Mouse (Mus musculus): ENCODE data around the gene Rab40c.
A peak's percentile ranks its signal among the peaks of the same experiment; 100 is the strongest.

Gene Rab40c

GRCm38 (mm10) chr17:25900193-25900592 is 19.3 kb downstream of the Rab40c start:
- DNase-seq (ENCODE audit: low read depth, low spot score), result peak; percentile 57

DNA sequence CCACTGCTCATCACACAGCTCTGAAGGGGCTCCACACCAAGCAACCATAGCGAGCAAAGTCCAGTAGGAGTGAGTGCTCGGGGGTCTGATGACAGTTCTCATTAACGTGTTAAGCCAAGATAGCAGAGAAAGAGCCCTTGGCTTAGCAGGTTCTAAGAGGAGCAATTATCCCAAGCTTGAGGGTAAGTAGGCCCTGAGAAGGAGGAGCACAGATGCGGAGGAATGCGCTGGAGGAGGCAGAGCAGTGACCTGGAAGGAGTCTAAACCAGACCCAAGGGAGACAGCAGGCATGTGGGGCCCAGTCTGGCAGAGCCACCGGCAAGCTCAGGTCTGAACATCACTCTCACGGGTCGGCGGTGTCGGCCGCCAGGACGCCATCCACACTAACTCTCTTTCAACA is 23.6 kb downstream of the Rab40c start:
- no peak for DNase-seq (ENCODE audit: low read depth, low spot score)

DNA sequence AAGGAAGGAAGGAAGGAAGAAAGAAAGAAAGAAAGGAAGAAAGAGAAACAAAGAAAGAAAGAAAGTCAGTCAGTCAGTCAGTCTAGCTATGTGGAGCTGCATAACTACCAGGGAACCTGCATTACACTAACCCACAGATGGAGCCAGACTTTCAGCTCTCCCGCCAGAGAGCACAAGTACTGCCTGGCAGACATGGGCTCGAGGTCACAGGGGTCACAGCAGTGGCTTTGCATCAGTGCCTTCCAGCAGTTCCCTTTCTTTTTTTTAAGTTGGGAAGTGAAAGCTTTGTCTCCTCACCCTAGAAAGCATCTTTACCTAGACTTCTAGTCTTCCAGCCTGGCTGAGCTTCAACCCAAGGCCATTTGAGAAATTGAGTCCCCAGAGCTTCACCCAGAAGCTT is 24.1 kb downstream of the Rab40c start:
- DNase-seq (ENCODE audit: low read depth, low spot score), result no peak

- DNase-seq (ENCODE audit: low read depth, low spot score), result peak; percentile 82
Measured at GRCm38 (mm10) chr17:25893975-25894617, 25.4 kb downstream of the Rab40c start.

DNA sequence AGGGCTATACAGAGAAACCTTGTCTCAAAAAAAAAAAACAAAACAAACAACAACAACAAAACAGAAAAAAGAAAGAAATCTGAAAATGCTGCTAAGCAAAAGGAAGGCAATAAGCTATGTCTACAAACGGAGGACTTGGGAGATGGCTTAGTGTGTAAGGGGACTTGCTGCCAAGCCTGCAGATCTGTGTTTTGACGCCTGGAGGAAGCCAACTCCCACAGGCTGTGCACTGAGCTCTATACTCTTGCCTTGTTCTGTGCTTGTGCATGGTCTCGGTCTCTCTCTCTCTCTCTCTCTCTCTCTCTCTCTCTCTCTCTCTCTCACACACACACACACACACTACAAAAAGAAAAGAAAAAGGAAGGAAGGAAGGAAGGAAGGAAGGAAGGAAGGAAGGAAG is 30.7 kb downstream of the Rab40c start:
- no peak for DNase-seq (ENCODE audit: low read depth, low spot score)

- no peak for DNase-seq (ENCODE audit: low read depth, low spot score)
Measured at GRCm38 (mm10) chr17:25887467-25887866, 32.1 kb downstream of the Rab40c start.

GRCm38 (mm10) chr17:25886806-25887205 is 32.7 kb downstream of the Rab40c start:
- no peak for DNase-seq (ENCODE audit: low read depth, low spot score)

GRCm38 (mm10) chr17:25885636-25886035 is 33.9 kb downstream of the Rab40c start:
- peak; percentile 75 for DNase-seq (ENCODE audit: low read depth, low spot score)

- DNase-seq (ENCODE audit: low read depth, low spot score), result no peak
Measured at GRCm38 (mm10) chr17:25883824-25884223, 35.7 kb downstream of the Rab40c start.

DNA sequence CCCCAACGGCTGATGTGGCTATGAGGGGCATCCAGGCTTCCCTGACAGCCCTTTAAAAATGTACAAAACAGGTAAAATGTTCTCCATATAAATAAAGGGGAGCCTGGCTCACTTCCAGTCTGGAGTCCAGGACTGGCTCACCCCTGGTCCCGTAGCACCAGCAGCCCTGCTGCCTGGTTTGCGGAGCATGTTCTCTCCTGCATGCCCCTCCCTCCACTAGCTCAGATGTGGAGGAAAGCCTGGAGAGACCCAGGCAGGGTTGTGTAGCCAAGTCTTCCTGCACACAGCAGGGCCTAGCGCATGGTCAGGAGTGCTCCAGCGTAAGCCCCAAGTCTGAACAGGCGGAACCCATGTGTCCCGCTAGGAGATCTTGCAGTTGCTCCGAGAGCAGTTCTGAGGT is 36.3 kb downstream of the Rab40c start:
- no peak for DNase-seq (ENCODE audit: low read depth, low spot score)

DNA sequence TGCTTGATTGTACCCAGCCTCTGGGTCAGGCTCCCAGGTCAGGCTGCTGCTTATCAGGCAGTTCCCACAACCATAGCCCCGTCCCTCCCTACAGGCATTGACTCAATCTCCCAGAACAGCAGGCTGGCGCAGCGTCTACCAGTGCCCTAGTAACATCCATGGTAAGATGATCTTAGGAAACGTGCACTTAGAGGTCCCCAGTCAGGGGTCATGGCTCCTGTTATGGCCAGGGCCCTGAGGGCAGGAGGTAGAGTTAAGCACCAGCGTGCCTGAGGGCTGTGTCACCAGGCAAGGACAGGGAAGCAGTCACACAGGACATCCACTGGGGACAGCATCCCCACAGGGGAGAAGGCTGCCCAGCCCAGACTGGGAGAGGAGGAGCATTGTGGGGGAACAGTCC is 37.2 kb downstream of the Rab40c start:
- no peak for DNase-seq (ENCODE audit: low read depth, low spot score)

- DNase-seq (ENCODE audit: low read depth, low spot score), result no peak
Measured at GRCm38 (mm10) chr17:25881691-25882090, 37.8 kb downstream of the Rab40c start.

DNA sequence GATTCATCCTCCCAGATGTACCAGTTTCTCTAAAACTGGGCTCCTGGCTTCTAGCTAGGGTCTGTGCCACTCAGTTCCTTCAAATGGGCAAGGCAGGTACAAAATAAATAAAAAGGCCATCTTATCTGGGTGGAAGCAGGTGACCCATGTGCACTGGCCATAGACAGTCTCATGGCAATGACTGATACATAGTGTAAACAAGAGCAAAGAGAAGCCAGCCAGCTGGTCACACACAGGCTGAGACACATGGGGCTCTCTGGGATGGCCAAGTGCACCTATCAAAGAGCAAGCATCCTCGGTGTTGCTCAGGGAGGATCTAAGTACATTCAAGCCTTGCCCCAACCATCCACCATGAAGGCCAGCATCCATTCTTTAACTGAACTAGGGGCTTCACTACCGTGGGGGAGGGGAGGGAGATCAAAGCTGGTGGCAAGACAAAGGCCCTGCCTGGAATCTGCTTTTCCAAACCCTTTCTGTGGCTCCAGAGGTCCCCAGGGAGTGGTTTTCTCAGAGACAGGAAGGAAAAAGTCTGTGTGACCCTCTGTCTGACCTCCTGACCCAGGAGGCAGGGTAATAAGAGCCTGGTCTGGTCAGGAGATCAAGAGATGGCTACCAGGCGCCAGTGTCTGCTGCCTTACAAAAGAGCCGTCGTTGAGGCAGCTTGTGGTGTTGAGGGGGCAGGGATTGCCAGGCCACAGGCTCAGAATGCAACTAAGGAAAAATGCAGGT is 38.5 kb downstream of the Rab40c start:
- peak; percentile 78 for DNase-seq (ENCODE audit: low read depth, low spot score)

GRCm38 (mm10) chr17:25880196-25880910 is 39.2 kb downstream of the Rab40c start, which contains the start of gene Wfikkn1:
Gene Wfikkn1, minus strand, starts transcription at chr17:25880858.
- no peak for DNase-seq (ENCODE audit: low read depth, low spot score)

GRCm38 (mm10) chr17:25879750-25880149 is 39.8 kb downstream of the Rab40c start:
- no peak for DNase-seq (ENCODE audit: low read depth, low spot score)

- DNase-seq (ENCODE audit: low read depth, low spot score), result peak; percentile 85
Measured at GRCm38 (mm10) chr17:25879261-25879660, 40.3 kb downstream of the Rab40c start.

- DNase-seq (ENCODE audit: low read depth, low spot score), result no peak
Measured at GRCm38 (mm10) chr17:25878611-25879180, 40.8 kb downstream of the Rab40c start.

- DNase-seq (ENCODE audit: low read depth, low spot score), result no peak
Measured at GRCm38 (mm10) chr17:25877741-25878610, 41.6 kb downstream of the Rab40c start.

DNA sequence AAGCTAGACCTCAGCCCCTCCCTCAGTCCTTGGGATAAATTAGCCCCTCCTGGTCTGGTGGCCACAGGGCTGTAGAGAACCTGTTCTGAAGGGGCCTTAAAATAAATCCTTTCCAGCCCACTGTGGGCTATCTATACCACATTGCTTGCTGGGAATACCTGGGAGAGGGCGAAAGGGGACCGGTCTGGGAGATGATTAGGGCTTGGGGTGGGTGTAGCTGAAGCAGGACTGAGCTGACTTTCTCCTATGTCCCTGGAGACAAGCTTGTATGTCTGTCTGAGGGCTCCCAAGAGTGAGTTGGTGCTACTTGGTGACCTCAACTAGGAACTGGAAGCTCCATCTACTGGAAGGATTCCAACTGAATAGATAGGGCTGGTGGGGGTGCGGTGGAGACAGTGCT is 42.5 kb downstream of the Rab40c start:
- DNase-seq (ENCODE audit: low read depth, low spot score), result no peak

- no peak for DNase-seq (ENCODE audit: low read depth, low spot score)
Measured at GRCm38 (mm10) chr17:25876347-25876915, 43.1 kb downstream of the Rab40c start.
